Mouse (Mus musculus): ENCODE measurements around the gene Olfr115. TPM values are rescaled to one million over a fixed set of nuclear protein-coding genes. Genes with fewer than 3 reads are reported as not detected.

The Olfr115 gene
- not detected in 2 replicates for total RNA-seq (2014; rRNA removed)
- polyA plus RNA-seq (2015; fragmentation: Nextera tagmentation; extraction: Ambion mirVana): not detected in 2 replicates

DNA sequence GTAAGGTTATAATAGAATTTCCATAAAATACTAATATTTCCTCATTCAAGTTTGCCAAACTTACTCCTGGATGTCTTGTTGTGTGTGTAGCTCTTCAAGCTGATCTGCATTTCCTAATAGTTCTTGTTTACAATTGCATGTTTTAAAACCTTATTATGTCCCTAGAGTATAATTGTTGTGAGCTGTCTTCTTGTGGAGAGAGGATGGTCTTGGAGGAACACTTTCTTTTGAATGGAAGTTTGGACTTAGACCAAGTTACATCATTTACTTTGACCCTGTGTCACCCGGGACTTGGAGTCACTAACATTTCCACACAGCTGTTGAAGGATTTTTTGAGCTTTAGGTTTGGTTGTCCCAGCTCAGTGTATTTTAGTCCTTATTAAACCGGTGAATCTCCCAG, at the start of gene Olfr115, which contains the start of gene Olfr116:
Olfr115 (minus strand) TSS at position 101 of the 400 bp plus-strand sequence.
Olfr116 (minus strand) TSS at position 191 of the 400 bp plus-strand sequence.
- Histone ChIP-seq H3K27me3 (ENCODE audit: insufficient read depth, low read length) (no peaks in the 10 kb centered on the region), H3K9ac (no peak within 1 kb of the TSS), H3K27ac (ENCODE audit: low read depth, low read length) (no peak within 1 kb of the TSS), H3K36me3 (ENCODE audit: insufficient read depth) (no peaks in the 10 kb centered on the region), H3K4me3 (ENCODE audit: low read depth, low read length) (no peak within 1 kb of the TSS), H3K4me1 (ENCODE audit: insufficient read depth) (no peaks in the 10 kb centered on the region), H3K9me3 (ENCODE audit: low read length) (no peaks in the 10 kb centered on the region), H3K4me2 (ENCODE audit: low read depth) (no peak within 1 kb of the TSS)
- ATAC-seq: no peak
- no peak for TF ChIP-seq CTCF (IDR thresholded peaks at IDR 0.05; ENCODE audit: low read depth)
- DNase-seq: no peak
- 88% methylated on average over 2 of the region's 2 CpGs for WGBS

DNA sequence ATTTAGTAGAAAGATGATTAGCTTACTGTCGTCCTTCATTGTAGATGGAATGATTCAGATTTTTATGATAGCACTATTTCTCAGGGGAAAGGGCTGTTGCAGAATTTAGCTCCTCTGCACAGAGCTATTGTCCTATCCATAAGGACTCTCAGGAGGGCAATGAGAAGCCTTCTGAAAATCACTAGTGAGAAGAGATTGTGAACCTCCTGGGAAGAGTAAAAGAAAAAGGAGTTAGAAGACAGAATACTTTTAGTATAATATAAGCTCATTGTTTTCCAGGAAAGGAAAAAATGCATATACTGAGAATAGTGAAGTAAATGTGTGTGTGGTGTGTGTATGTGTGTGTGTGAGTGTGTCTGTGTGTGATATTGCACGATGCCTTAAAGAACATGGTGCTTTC, 39.8 kb upstream of the Olfr115 start, which contains the start of gene Olfr118:
Olfr118 (plus strand) TSS at position 301 of the 400 bp plus-strand sequence.
- no peaks in the 10 kb centered on the region for H3K9me3 ChIP-seq (ENCODE audit: low read length)
- ATAC-seq: no peak
- H3K9ac ChIP-seq: no peak within 1 kb of the TSS
- H3K4me2 ChIP-seq (ENCODE audit: low read depth): no peak within 1 kb of the TSS
- no peak within 1 kb of the TSS for H3K4me3 ChIP-seq (ENCODE audit: low read depth, low read length)
- no peak for TF ChIP-seq CTCF (IDR thresholded peaks at IDR 0.05; ENCODE audit: low read depth)
- H3K36me3 ChIP-seq (ENCODE audit: insufficient read depth): no peaks in the 10 kb centered on the region
- DNase-seq: no peak
- no peaks in the 10 kb centered on the region for H3K27me3 ChIP-seq (ENCODE audit: insufficient read depth, low read length)
- H3K4me1 ChIP-seq (ENCODE audit: insufficient read depth): no peaks in the 10 kb centered on the region
- WGBS: 66% methylated on average over 2 of the region's 2 CpGs
- H3K27ac ChIP-seq (ENCODE audit: low read depth, low read length): no peak within 1 kb of the TSS

DNA sequence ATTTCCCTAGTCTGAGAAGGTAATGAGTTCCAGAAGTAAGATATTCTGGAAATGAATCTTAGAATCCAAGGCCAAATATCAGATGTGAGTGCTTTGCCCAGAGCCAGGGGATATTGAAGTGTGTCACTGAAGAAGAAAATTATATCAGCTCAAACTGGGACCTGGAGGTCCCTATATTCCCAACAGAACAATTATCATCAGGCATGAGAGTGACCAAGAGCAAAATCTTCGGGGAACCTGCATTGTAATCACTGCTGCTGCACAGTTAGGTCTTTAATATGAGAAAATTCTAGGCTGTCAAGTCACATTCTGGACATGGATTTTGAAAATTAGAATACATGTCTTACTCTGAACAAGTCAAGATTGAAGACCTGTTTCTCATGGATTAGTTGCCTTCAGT, 36.8 kb upstream of the Olfr115 start, which contains the start of gene Olfr117:
Olfr117 (minus strand) TSS at position 101 of the 400 bp plus-strand sequence.
- H3K27me3 ChIP-seq (ENCODE audit: insufficient read depth, low read length): no peaks in the 10 kb centered on the region
- no peaks in the 10 kb centered on the region for H3K9me3 ChIP-seq (ENCODE audit: low read length)
- TF ChIP-seq CTCF (IDR thresholded peaks at IDR 0.05; ENCODE audit: low read depth): no peak
- H3K36me3 ChIP-seq (ENCODE audit: insufficient read depth): no peaks in the 10 kb centered on the region
- no peak within 1 kb of the TSS for H3K27ac ChIP-seq (ENCODE audit: low read depth, low read length)
- ATAC-seq: no peak
- WGBS: 66% methylated on average over 1 of the region's 1 CpGs
- no peaks in the 10 kb centered on the region for H3K4me1 ChIP-seq (ENCODE audit: insufficient read depth)
- no peak for DNase-seq
- H3K4me3 ChIP-seq (ENCODE audit: low read depth, low read length): no peak within 1 kb of the TSS
- H3K9ac ChIP-seq: no peak within 1 kb of the TSS
- no peak within 1 kb of the TSS for H3K4me2 ChIP-seq (ENCODE audit: low read depth)

DNA sequence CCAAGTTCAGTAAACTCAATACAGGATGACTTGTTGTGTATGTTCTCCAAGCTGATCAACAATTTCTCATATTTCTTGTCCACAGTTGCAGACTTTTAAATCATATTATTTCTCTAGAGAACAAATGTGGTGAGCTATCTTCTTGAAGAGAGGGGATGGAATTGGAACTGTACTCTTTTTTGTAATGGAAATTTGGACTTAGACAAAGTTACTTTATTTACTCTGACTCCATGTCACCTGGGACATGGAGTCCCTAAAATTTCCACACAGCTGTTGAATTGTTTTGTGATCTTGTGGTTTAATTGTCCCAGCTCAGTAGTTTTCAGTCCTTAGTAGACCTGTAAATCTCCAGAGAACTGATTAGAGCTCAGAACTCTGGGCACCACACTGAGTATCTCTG, 34.3 kb downstream of the Olfr115 start, which contains the start of gene Olfr114:
Olfr114 (minus strand) TSS at position 101 of the 400 bp plus-strand sequence.
- Histone ChIP-seq H3K27me3 (ENCODE audit: insufficient read depth, low read length) (no peaks in the 10 kb centered on the region), H3K4me3 (ENCODE audit: low read depth, low read length) (no peak within 1 kb of the TSS), H3K9ac (no peak within 1 kb of the TSS), H3K4me2 (ENCODE audit: low read depth) (no peak within 1 kb of the TSS), H3K27ac (ENCODE audit: low read depth, low read length) (no peak within 1 kb of the TSS), H3K4me1 (ENCODE audit: insufficient read depth) (no peaks in the 10 kb centered on the region), H3K36me3 (ENCODE audit: insufficient read depth) (no peaks in the 10 kb centered on the region), H3K9me3 (ENCODE audit: low read length) (no peaks in the 10 kb centered on the region)
- DNase-seq (no peak), ATAC-seq (no peak)
- no peak for TF ChIP-seq CTCF (IDR thresholded peaks at IDR 0.05; ENCODE audit: low read depth)

DNA sequence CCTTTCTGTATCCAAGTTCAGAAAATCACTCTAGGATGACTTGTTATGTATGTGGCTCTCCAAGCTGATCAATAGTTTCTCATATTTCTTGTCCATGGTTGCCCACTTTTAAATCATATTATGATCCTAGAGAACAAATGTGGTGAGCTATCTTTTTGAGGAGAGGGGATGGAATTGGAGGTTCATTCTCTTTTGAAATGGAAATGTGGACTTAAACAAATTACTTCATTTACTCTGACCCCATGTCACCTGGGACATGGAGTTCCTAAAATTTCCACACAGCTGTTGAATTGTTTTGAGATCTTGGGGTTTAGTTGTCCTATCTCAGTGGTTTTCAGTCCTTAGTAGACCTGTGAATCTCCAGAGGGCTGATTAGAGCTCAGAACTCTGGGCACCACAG, 49.3 kb downstream of the Olfr115 start, which contains the start of gene Olfr113:
Olfr113 (minus strand) TSS at position 101 of the 400 bp plus-strand sequence.
- H3K27ac ChIP-seq (ENCODE audit: low read depth, low read length): no peak within 1 kb of the TSS
- DNase-seq (no peak), ATAC-seq (no peak)
- no peaks in the 10 kb centered on the region for H3K36me3 ChIP-seq (ENCODE audit: insufficient read depth)
- no peaks in the 10 kb centered on the region for H3K4me1 ChIP-seq (ENCODE audit: insufficient read depth)
- H3K27me3 ChIP-seq (ENCODE audit: insufficient read depth, low read length): no peaks in the 10 kb centered on the region
- H3K9me3 ChIP-seq (ENCODE audit: low read length): no peaks in the 10 kb centered on the region
- no peak within 1 kb of the TSS for H3K4me2 ChIP-seq (ENCODE audit: low read depth)
- H3K9ac ChIP-seq: no peak within 1 kb of the TSS
- no peak within 1 kb of the TSS for H3K4me3 ChIP-seq (ENCODE audit: low read depth, low read length)
- TF ChIP-seq CTCF (IDR thresholded peaks at IDR 0.05; ENCODE audit: low read depth): no peak

DNA sequence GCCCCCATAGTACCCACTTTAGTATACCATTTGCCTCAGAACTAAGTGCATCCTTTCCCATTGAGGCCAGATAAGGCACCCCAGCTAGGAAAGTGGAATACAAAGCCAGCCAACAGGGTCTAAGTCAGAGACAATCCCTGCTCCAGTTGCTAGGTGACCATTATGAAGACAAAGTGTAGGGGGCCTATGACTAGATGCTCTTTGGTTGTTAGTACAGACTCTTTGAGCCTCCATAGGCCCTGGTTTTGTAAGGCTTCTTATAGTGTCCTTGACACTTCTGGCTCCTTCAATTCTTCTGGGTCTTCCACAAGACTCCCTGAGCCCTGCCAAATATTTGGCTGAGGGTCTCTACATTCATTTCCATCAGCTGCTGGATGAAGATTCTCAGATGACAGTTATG, 57.6 kb downstream of the Olfr115 start, which contains the start of gene Olfr112:
Olfr112 (minus strand) TSS at position 101 of the 400 bp plus-strand sequence.
- no peak for TF ChIP-seq CTCF (IDR thresholded peaks at IDR 0.05; ENCODE audit: low read depth)
- no peak within 1 kb of the TSS for H3K27ac ChIP-seq (ENCODE audit: low read depth, low read length)
- no peaks in the 10 kb centered on the region for H3K27me3 ChIP-seq (ENCODE audit: insufficient read depth, low read length)
- no peak for ATAC-seq
- no peak within 1 kb of the TSS for H3K4me2 ChIP-seq (ENCODE audit: low read depth)
- H3K9ac ChIP-seq: no peak within 1 kb of the TSS
- H3K9me3 ChIP-seq (ENCODE audit: low read length): no peaks in the 10 kb centered on the region
- H3K36me3 ChIP-seq (ENCODE audit: insufficient read depth): no peaks in the 10 kb centered on the region
- no peaks in the 10 kb centered on the region for H3K4me1 ChIP-seq (ENCODE audit: insufficient read depth)
- no peak for DNase-seq
- no peak within 1 kb of the TSS for H3K4me3 ChIP-seq (ENCODE audit: low read depth, low read length)

Other genes with a start within 250 kb of the Olfr115 start
- gene Olfr105-ps, start 248.1 kb downstream of the Olfr115 start, total RNA-seq (2014; rRNA removed): not detected in 2 replicates
- not detected in 2 replicates for gene Olfr105-ps, start 248.1 kb downstream of the Olfr115 start, polyA plus RNA-seq (2015; fragmentation: Nextera tagmentation; extraction: Ambion mirVana)
- gene Olfr106-ps, start 236.7 kb downstream of the Olfr115 start, total RNA-seq (2014; rRNA removed): not detected in 2 replicates
- not detected in 2 replicates for gene Olfr106-ps, start 236.7 kb downstream of the Olfr115 start, polyA plus RNA-seq (2015; fragmentation: Nextera tagmentation; extraction: Ambion mirVana)
- gene Olfr107, start 227.9 kb downstream of the Olfr115 start, total RNA-seq (2014; rRNA removed): not detected in 2 replicates
- not detected in 2 replicates for gene Olfr107, start 227.9 kb downstream of the Olfr115 start, polyA plus RNA-seq (2015; fragmentation: Nextera tagmentation; extraction: Ambion mirVana)
- gene Olfr108, start 181.6 kb downstream of the Olfr115 start, total RNA-seq (2014; rRNA removed): not detected in 2 replicates
- gene Olfr108, start 181.6 kb downstream of the Olfr115 start, polyA plus RNA-seq (2015; fragmentation: Nextera tagmentation; extraction: Ambion mirVana): not detected in 2 replicates
- not detected in 2 replicates for gene Olfr109, start 168.2 kb downstream of the Olfr115 start, total RNA-seq (2014; rRNA removed)
- gene Olfr109, start 168.2 kb downstream of the Olfr115 start, polyA plus RNA-seq (2015; fragmentation: Nextera tagmentation; extraction: Ambion mirVana): not detected in 2 replicates
- gene H2-M2, start 143.6 kb downstream of the Olfr115 start, total RNA-seq (2014; rRNA removed): not detected in 2 replicates
- gene H2-M2, start 143.6 kb downstream of the Olfr115 start, polyA plus RNA-seq (2015; fragmentation: Nextera tagmentation; extraction: Ambion mirVana): not detected in 2 replicates
- not detected in 2 replicates for gene Olfr110, start 134.6 kb downstream of the Olfr115 start, total RNA-seq (2014; rRNA removed)
- not detected in 2 replicates for gene Olfr110, start 134.6 kb downstream of the Olfr115 start, polyA plus RNA-seq (2015; fragmentation: Nextera tagmentation; extraction: Ambion mirVana)
- gene Olfr111, start 119.1 kb downstream of the Olfr115 start, total RNA-seq (2014; rRNA removed): 0.15 and 0.95 TPM in 2 replicates
- not detected in 2 replicates for gene Olfr111, start 119.1 kb downstream of the Olfr115 start, polyA plus RNA-seq (2015; fragmentation: Nextera tagmentation; extraction: Ambion mirVana)
- not detected in 2 replicates for gene Olfr112, start 57.7 kb downstream of the Olfr115 start, total RNA-seq (2014; rRNA removed)
- gene Olfr112, start 57.7 kb downstream of the Olfr115 start, polyA plus RNA-seq (2015; fragmentation: Nextera tagmentation; extraction: Ambion mirVana): not detected in 2 replicates
- not detected in 2 replicates for gene Olfr113, start 49.4 kb downstream of the Olfr115 start, total RNA-seq (2014; rRNA removed)
- not detected in 2 replicates for gene Olfr113, start 49.4 kb downstream of the Olfr115 start, polyA plus RNA-seq (2015; fragmentation: Nextera tagmentation; extraction: Ambion mirVana)
- gene Olfr114, start 34.4 kb downstream of the Olfr115 start, total RNA-seq (2014; rRNA removed): not detected in 2 replicates
- gene Olfr114, start 34.4 kb downstream of the Olfr115 start, polyA plus RNA-seq (2015; fragmentation: Nextera tagmentation; extraction: Ambion mirVana): not detected in 2 replicates
- gene Olfr116, start 90 bp upstream of the Olfr115 start, total RNA-seq (2014; rRNA removed): not detected in 2 replicates
- gene Olfr116, start 90 bp upstream of the Olfr115 start, polyA plus RNA-seq (2015; fragmentation: Nextera tagmentation; extraction: Ambion mirVana): not detected in 2 replicates
- not detected in 2 replicates for gene Olfr117, start 36.7 kb upstream of the Olfr115 start, total RNA-seq (2014; rRNA removed)
- not detected in 2 replicates for gene Olfr117, start 36.7 kb upstream of the Olfr115 start, polyA plus RNA-seq (2015; fragmentation: Nextera tagmentation; extraction: Ambion mirVana)
- not detected in 2 replicates for gene Olfr118, start 39.9 kb upstream of the Olfr115 start, total RNA-seq (2014; rRNA removed)
- gene Olfr118, start 39.9 kb upstream of the Olfr115 start, polyA plus RNA-seq (2015; fragmentation: Nextera tagmentation; extraction: Ambion mirVana): not detected in 2 replicates
- gene Olfr119, start 69.5 kb upstream of the Olfr115 start, total RNA-seq (2014; rRNA removed): not detected in 2 replicates
- gene Olfr119, start 69.5 kb upstream of the Olfr115 start, polyA plus RNA-seq (2015; fragmentation: Nextera tagmentation; extraction: Ambion mirVana): not detected in 2 replicates
- gene Olfr120, start 94.7 kb upstream of the Olfr115 start, total RNA-seq (2014; rRNA removed): not detected in 2 replicates
- not detected in 2 replicates for gene Olfr120, start 94.7 kb upstream of the Olfr115 start, polyA plus RNA-seq (2015; fragmentation: Nextera tagmentation; extraction: Ambion mirVana)
- not detected in 2 replicates for gene Olfr121, start 121.7 kb upstream of the Olfr115 start, total RNA-seq (2014; rRNA removed)
- gene Olfr121, start 121.7 kb upstream of the Olfr115 start, polyA plus RNA-seq (2015; fragmentation: Nextera tagmentation; extraction: Ambion mirVana): not detected in 2 replicates
- not detected in 2 replicates for gene Olfr122, start 141.5 kb upstream of the Olfr115 start, total RNA-seq (2014; rRNA removed)
- not detected in 2 replicates for gene Olfr122, start 141.5 kb upstream of the Olfr115 start, polyA plus RNA-seq (2015; fragmentation: Nextera tagmentation; extraction: Ambion mirVana)
- gene Olfr123, start 166.4 kb upstream of the Olfr115 start, total RNA-seq (2014; rRNA removed): not detected in 2 replicates
- gene Olfr123, start 166.4 kb upstream of the Olfr115 start, polyA plus RNA-seq (2015; fragmentation: Nextera tagmentation; extraction: Ambion mirVana): not detected in 2 replicates
- not detected in 2 replicates for gene Olfr124, start 172.8 kb upstream of the Olfr115 start, total RNA-seq (2014; rRNA removed)
- gene Olfr124, start 172.8 kb upstream of the Olfr115 start, polyA plus RNA-seq (2015; fragmentation: Nextera tagmentation; extraction: Ambion mirVana): not detected in 2 replicates
- not detected in 2 replicates for gene Olfr125, start 205.8 kb upstream of the Olfr115 start, total RNA-seq (2014; rRNA removed)
- not detected in 2 replicates for gene Olfr125, start 205.8 kb upstream of the Olfr115 start, polyA plus RNA-seq (2015; fragmentation: Nextera tagmentation; extraction: Ambion mirVana)
- gene Olfr126, start 220.4 kb upstream of the Olfr115 start, total RNA-seq (2014; rRNA removed): not detected in 2 replicates
- gene Olfr126, start 220.4 kb upstream of the Olfr115 start, polyA plus RNA-seq (2015; fragmentation: Nextera tagmentation; extraction: Ambion mirVana): not detected in 2 replicates